Comparison of ENCODE assay signal across 8 mouse cellular contexts in genomic region chr4:117251801-117252316, GRCm38 (mm10). TPM values are rescaled to one million over a fixed set of nuclear protein-coding genes. Genes with fewer than 3 reads are reported as not detected.
A peak's percentile ranks its signal among the peaks of the same experiment; 100 is the strongest.
DNase-seq lines count a peak whose midpoint lies in the region; ATAC-seq and TF ChIP-seq lines count a peak whose summit lies in the region.

Gene Tmem53, plus strand, starts transcription at chr4:117251951.
Gene Armh1, minus strand, starts transcription at chr4:117252125.

- peak; percentile 99 for ATAC-seq in forebrain, embryonic 11.5 days (replicated peaks; ENCODE audit: low FRiP score)
- ATAC-seq in heart, embryonic 16.5 days (replicated peaks; ENCODE audit: extremely low read depth, insufficient read depth, low FRiP score) = peak; percentile 98
- ATAC-seq in liver, postnatal 0 days = peak; percentile 99
- ATAC-seq in neural tube, embryonic 14.5 days (ENCODE audit: low read depth) = peak; percentile 96

- TF ChIP-seq CTCF in ES-Bruce4 (IDR thresholded peaks at IDR 0.05; ENCODE audit: low read depth, low read length) = no peak
- TF ChIP-seq CTCF in liver, postnatal 0 days (IDR thresholded peaks at IDR 0.05; ENCODE audit: low read depth) = no peak
- no peak for TF ChIP-seq CTCF in testis, adult 2 months (IDR thresholded peaks at IDR 0.05; ENCODE audit: control insufficient read depth, insufficient read depth, insufficient replicate concordance, low read depth, low read length)

- TF ChIP-seq EP300 in ES-Bruce4 (IDR thresholded peaks at IDR 0.05; ENCODE audit: insufficient read depth, low read depth, low read length) = no peak
- TF ChIP-seq EP300 in liver, postnatal 0 days (IDR thresholded peaks at IDR 0.05; ENCODE audit: low read depth) = no peak

- peak within 1 kb of the TSS; percentile 52 for H3K4me2 ChIP-seq in forebrain, embryonic 11.5 days (ENCODE audit: low read depth, low read length, severe bottlenecking)
- peak within 1 kb of the TSS; percentile 74 for H3K4me2 ChIP-seq in heart, embryonic 16.5 days (ENCODE audit: low read depth, low read length)
- peak within 1 kb of the TSS; percentile 73 for H3K4me2 ChIP-seq in liver, postnatal 0 days (ENCODE audit: low read depth, low read length)
- peak within 1 kb of the TSS; percentile 52 for H3K4me2 ChIP-seq in neural tube, embryonic 14.5 days (ENCODE audit: low read depth, low read length)

- H3K27me3 ChIP-seq in ES-Bruce4 (ENCODE audit: control insufficient read depth, insufficient read depth, low read length, poor library complexity, severe bottlenecking) = no peaks in the 10 kb centered on the region
- no peaks in the 10 kb centered on the region for H3K27me3 ChIP-seq in forebrain, embryonic 11.5 days (ENCODE audit: control insufficient read depth, insufficient read depth, low read length)
- no peaks in the 10 kb centered on the region for H3K27me3 ChIP-seq in heart, embryonic 16.5 days (ENCODE audit: control insufficient read depth, insufficient read depth, low read length)
- no peaks in the 10 kb centered on the region for H3K27me3 ChIP-seq in liver, postnatal 0 days (ENCODE audit: insufficient read depth, low read length)
- H3K27me3 ChIP-seq in neural tube, embryonic 14.5 days (ENCODE audit: control insufficient read depth, insufficient read depth, low read length) = no peaks in the 10 kb centered on the region
- H3K27me3 ChIP-seq in testis, adult 2 months (ENCODE audit: control insufficient read depth, insufficient read depth, low read length) = no peaks in the 10 kb centered on the region

- H3K36me3 ChIP-seq in ES-Bruce4 (ENCODE audit: control insufficient read depth, insufficient read depth, low read length, poor library complexity, severe bottlenecking) = no peaks in the 10 kb centered on the region
- H3K36me3 ChIP-seq in forebrain, embryonic 11.5 days (ENCODE audit: control insufficient read depth, insufficient read depth, low read length) = no peaks in the 10 kb centered on the region
- no peaks in the 10 kb centered on the region for H3K36me3 ChIP-seq in heart, embryonic 16.5 days (ENCODE audit: control insufficient read depth, insufficient read depth)
- H3K36me3 ChIP-seq in liver, postnatal 0 days (replicated peaks; ENCODE audit: insufficient read depth, low read length) = no peaks in the 10 kb centered on the region
- H3K36me3 ChIP-seq in neural tube, embryonic 14.5 days (ENCODE audit: control insufficient read depth, insufficient read depth, low read length) = no peaks in the 10 kb centered on the region
- H3K36me3 ChIP-seq in testis, adult 2 months (ENCODE audit: control insufficient read depth, insufficient read depth, low read length) = no peaks in the 10 kb centered on the region

- WGBS in forebrain, embryonic 11.5 days = 0% methylated on average over 43 of the region's 43 CpGs
- WGBS in heart, embryonic 16.5 days = under 1% methylated on average over 36 of the region's 43 CpGs
- WGBS in liver, postnatal 0 days (ENCODE audit: insufficient replicate concordance) = under 1% methylated on average over 43 of the region's 43 CpGs
- under 1% methylated on average over 42 of the region's 43 CpGs for WGBS in neural tube, embryonic 14.5 days

- H3K9ac ChIP-seq in ES-Bruce4 (ENCODE audit: low read depth, poor library complexity, severe bottlenecking) = peak within 1 kb of the TSS; percentile 63
- H3K9ac ChIP-seq in forebrain, embryonic 11.5 days (ENCODE audit: low read length) = peak within 1 kb of the TSS; percentile 46
- peak within 1 kb of the TSS; percentile 75 for H3K9ac ChIP-seq in heart, embryonic 16.5 days (ENCODE audit: low read length)
- H3K9ac ChIP-seq in liver, postnatal 0 days (replicated peaks) = peak within 1 kb of the TSS; percentile 53
- peak within 1 kb of the TSS; percentile 72 for H3K9ac ChIP-seq in neural tube, embryonic 14.5 days (replicated peaks; ENCODE audit: low read depth, low read length)

- peak within 1 kb of the TSS; percentile 60 for H3K27ac ChIP-seq in ES-Bruce4 (ENCODE audit: insufficient read depth, low read length)
- H3K27ac ChIP-seq in forebrain, embryonic 11.5 days (ENCODE audit: low read depth, low read length) = peak within 1 kb of the TSS; percentile 25
- peak within 1 kb of the TSS; percentile 87 for H3K27ac ChIP-seq in heart, embryonic 16.5 days (ENCODE audit: low read length)
- H3K27ac ChIP-seq in liver, postnatal 0 days (ENCODE audit: low read depth) = peak within 1 kb of the TSS; percentile 76
- peak within 1 kb of the TSS; percentile 41; the same call in 1 of the 2 replicates for H3K27ac ChIP-seq in neural tube, embryonic 14.5 days (ENCODE audit: low read depth, low read length)
- peak within 1 kb of the TSS; percentile 79 for H3K27ac ChIP-seq in testis, adult 2 months (ENCODE audit: control insufficient read depth, insufficient read depth, low read depth, low read length)

- no peaks in the 10 kb centered on the region; the same call in 1 of the 2 replicates for H3K9me3 ChIP-seq in ES-Bruce4 (replicated peaks; ENCODE audit: control insufficient read depth, insufficient read depth, low read length, poor library complexity, severe bottlenecking)
- H3K9me3 ChIP-seq in forebrain, embryonic 11.5 days (ENCODE audit: control insufficient read depth, low read length) = no peaks in the 10 kb centered on the region
- no peaks in the 10 kb centered on the region for H3K9me3 ChIP-seq in heart, embryonic 16.5 days (replicated peaks; ENCODE audit: control insufficient read depth, low read length)
- no peaks in the 10 kb centered on the region for H3K9me3 ChIP-seq in liver, postnatal 0 days (ENCODE audit: low read length)
- H3K9me3 ChIP-seq in neural tube, embryonic 14.5 days (ENCODE audit: control insufficient read depth, low read length) = no peaks in the 10 kb centered on the region

- peak within 1 kb of the TSS; percentile 95 for H3K4me3 ChIP-seq in ES-Bruce4 (ENCODE audit: low read depth, low read length)
- H3K4me3 ChIP-seq in forebrain, embryonic 11.5 days (ENCODE audit: low read depth, low read length) = peak within 1 kb of the TSS; percentile 53
- peak within 1 kb of the TSS; percentile 64 for H3K4me3 ChIP-seq in heart, embryonic 16.5 days (ENCODE audit: low read length)
- H3K4me3 ChIP-seq in liver, postnatal 0 days (ENCODE audit: low read depth, low read length) = peak within 1 kb of the TSS; percentile 53
- H3K4me3 ChIP-seq in neural tube, embryonic 14.5 days (ENCODE audit: low read depth, low read length) = peak within 1 kb of the TSS; percentile 59
- peak within 1 kb of the TSS; percentile 94 for H3K4me3 ChIP-seq in testis, adult 2 months (ENCODE audit: control insufficient read depth, low read depth, low read length)

- no peak for TF ChIP-seq POLR2A in ES-Bruce4 (IDR thresholded peaks at IDR 0.05; ENCODE audit: insufficient read depth, low read length)
- TF ChIP-seq POLR2A in testis, adult 2 months (IDR thresholded peaks at IDR 0.05; ENCODE audit: control insufficient read depth, low read depth, low read length) = peak; percentile 69

- DNase-seq in c-Kit-positive CD71-positive TER-119-negative erythroid progenitor cells, embryonic 14.5 days (ENCODE audit: low read depth) = peak; percentile 89
- peak; percentile 97 for DNase-seq in forebrain, embryonic 11.5 days (ENCODE audit: low spot score)
- DNase-seq in kidney, postnatal 36 days = peak; percentile 95 to 97
- DNase-seq in liver, postnatal 0 days = peak; percentile 96

- H3K4me1 ChIP-seq in ES-Bruce4 (ENCODE audit: control insufficient read depth, insufficient read depth, low read length) = no peaks in the 10 kb centered on the region
- H3K4me1 ChIP-seq in forebrain, embryonic 11.5 days (replicated peaks; ENCODE audit: control insufficient read depth, insufficient read depth, low read length) = no peaks in the 10 kb centered on the region; the same call in 1 of the 2 replicates
- peaks cover 28% of the 10 kb centered on the region for H3K4me1 ChIP-seq in heart, embryonic 16.5 days (ENCODE audit: control insufficient read depth, insufficient read depth, low read length)
- H3K4me1 ChIP-seq in liver, postnatal 0 days (ENCODE audit: insufficient read depth) = peaks cover 31% of the 10 kb centered on the region
- H3K4me1 ChIP-seq in neural tube, embryonic 14.5 days (ENCODE audit: control insufficient read depth, insufficient read depth, low read length) = no peaks in the 10 kb centered on the region
- H3K4me1 ChIP-seq in testis, adult 2 months (ENCODE audit: control insufficient read depth, insufficient read depth, low read length) = peaks cover 4% of the 10 kb centered on the region

RNA-seq across cellular contexts. Expression of gene Tmem53, which starts in this region (rescaled TPM):
- polyA plus RNA-seq in ES-Bruce4 (2011; ENCODE audit: insufficient read depth, insufficient read length, low read depth, missing spikeins) = 1.8 and 2.7 TPM in 2 replicates
- polyA plus RNA-seq in forebrain, embryonic 11.5 days (2014; fragmentation: Nextera tagmentation; extraction: Ambion mirVana) = 6.4 and 9.0 TPM in 2 replicates
- polyA plus RNA-seq in heart, embryonic 16.5 days (2015; fragmentation: Nextera tagmentation; extraction: Ambion mirVana) = 36.8 and 39.9 TPM in 2 replicates
- polyA plus RNA-seq in liver, postnatal 0 days (2015; fragmentation: Nextera tagmentation; extraction: Ambion mirVana) = 48.6 and 57.1 TPM in 2 replicates
- 6.4 and 7.3 TPM in 2 replicates for polyA plus RNA-seq in neural tube, embryonic 14.5 days (2014; fragmentation: Nextera tagmentation; extraction: Ambion mirVana)
- polyA plus RNA-seq in testis, adult 2 months (2012; rRNA removed) = 999 and 1,059 TPM in 2 replicates

RNA-seq across cellular contexts. Expression of gene Armh1, which starts in this region (rescaled TPM):
- polyA plus RNA-seq in ES-Bruce4 (2011; ENCODE audit: insufficient read depth, insufficient read length, low read depth, missing spikeins) = 0.49 and 0.52 TPM in 2 replicates
- 0.49 TPM in 1 of 2 replicates, not detected in the other for polyA plus RNA-seq in forebrain, embryonic 11.5 days (2014; fragmentation: Nextera tagmentation; extraction: Ambion mirVana)
- polyA plus RNA-seq in heart, embryonic 16.5 days (2015; fragmentation: Nextera tagmentation; extraction: Ambion mirVana) = 0.85 and 0.95 TPM in 2 replicates
- not detected in 2 replicates for polyA plus RNA-seq in liver, postnatal 0 days (2015; fragmentation: Nextera tagmentation; extraction: Ambion mirVana)
- 0.46 and 0.86 TPM in 2 replicates for polyA plus RNA-seq in neural tube, embryonic 14.5 days (2014; fragmentation: Nextera tagmentation; extraction: Ambion mirVana)
- polyA plus RNA-seq in testis, adult 2 months (2012; rRNA removed) = 154 and 162 TPM in 2 replicates

Comparison
In these comparisons a context has a peak if more than half of its experiments do, and no peak if none do; other contexts are left out.
1. Peak in every context shown above with its lines: DNase-seq, ATAC-seq, H3K4me3 ChIP-seq and H3K27ac ChIP-seq.
2. RNA of gene Tmem53 (polyA plus RNA-seq): 999 to 1,059 TPM in testis, adult 2 months; 48.6 to 57.1 TPM in liver, postnatal 0 days, 36.8 to 39.9 TPM in heart, embryonic 16.5 days, 6.4 to 7.3 TPM in neural tube, embryonic 14.5 days, 6.4 to 9.0 TPM in forebrain, embryonic 11.5 days and 1.8 to 2.7 TPM in ES-Bruce4; every median in the first group is over 10 times any median in the second.
3. RNA of gene Armh1 (polyA plus RNA-seq): 154 to 162 TPM in testis, adult 2 months; 0.46 to 0.86 TPM in neural tube, embryonic 14.5 days, 0.85 to 0.95 TPM in heart, embryonic 16.5 days, 0.49 to 0.52 TPM in ES-Bruce4, 0.49 TPM in forebrain, embryonic 11.5 days and not detected in liver, postnatal 0 days; every median in the first group is over 10 times any median in the second.
4. H3K27ac ChIP-seq: peak in every context shown above with its lines; median percentile 87 in heart, embryonic 16.5 days; 79 in testis, adult 2 months; 76 in liver, postnatal 0 days; 60 in ES-Bruce4; 41 in neural tube, embryonic 14.5 days; 25 in forebrain, embryonic 11.5 days.